Mouse (Mus musculus): ENCODE data around the gene Gm21970. TPM values are rescaled to one million over a fixed set of nuclear protein-coding genes. Genes with fewer than 3 reads are reported as not detected.

Gm21970 gene
- polyA plus RNA-seq, 1 experiment from 2014 or later, result not detected

DNA sequence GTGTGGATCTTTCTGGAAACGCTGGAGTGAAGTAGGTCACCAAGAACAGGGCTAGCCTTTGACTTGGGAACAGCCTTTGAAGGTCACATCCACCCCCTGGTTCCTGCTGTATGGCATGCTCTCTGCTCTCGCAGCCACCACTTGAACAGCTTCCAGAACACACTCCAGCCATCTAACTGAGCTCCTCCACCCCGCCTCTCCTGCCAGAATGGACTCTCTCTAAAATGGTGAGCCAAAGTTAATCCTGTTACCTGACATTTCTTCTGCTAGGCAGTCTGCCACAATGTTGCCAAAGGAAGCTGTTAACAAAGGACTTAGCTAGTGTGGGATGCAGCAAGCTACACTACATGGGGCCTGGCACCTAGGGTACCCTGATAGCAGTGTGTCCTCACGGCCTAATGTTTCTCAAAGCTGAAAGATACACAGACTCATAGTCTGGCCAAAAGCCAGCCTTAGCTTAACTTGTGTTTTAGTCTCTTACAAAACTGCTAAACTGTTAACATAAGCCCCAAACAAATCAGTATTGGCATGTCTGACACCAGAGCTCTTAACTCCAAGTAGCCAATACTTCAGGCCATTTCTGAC, 3.4 kb downstream of the Gm21970 start:
- Histone ChIP-seq H3K4me3 (ENCODE audit: low read length) (no peak overlapping the region), H3K9ac (ENCODE audit: low read depth, low read length) (no peak overlapping the region), H3K27me3 (replicated peaks; ENCODE audit: control insufficient read depth, insufficient read depth, low read length) (no peaks in the 10 kb centered on the region), H3K9me3 (ENCODE audit: control insufficient read depth, low read length) (no peaks in the 10 kb centered on the region), H3K4me1 (ENCODE audit: control insufficient read depth, insufficient read depth, low read length) (no peaks in the 10 kb centered on the region), H3K4me2 (ENCODE audit: low read depth, low read length) (no peak overlapping the region), H3K36me3 (ENCODE audit: control insufficient read depth, insufficient read depth, low read length) (peaks cover 6% of the 10 kb centered on the region), H3K27ac (ENCODE audit: low read length) (no peak overlapping the region)
- no peak for ATAC-seq
- WGBS, result 69% methylated on average over 4 of the region's 4 CpGs

DNA sequence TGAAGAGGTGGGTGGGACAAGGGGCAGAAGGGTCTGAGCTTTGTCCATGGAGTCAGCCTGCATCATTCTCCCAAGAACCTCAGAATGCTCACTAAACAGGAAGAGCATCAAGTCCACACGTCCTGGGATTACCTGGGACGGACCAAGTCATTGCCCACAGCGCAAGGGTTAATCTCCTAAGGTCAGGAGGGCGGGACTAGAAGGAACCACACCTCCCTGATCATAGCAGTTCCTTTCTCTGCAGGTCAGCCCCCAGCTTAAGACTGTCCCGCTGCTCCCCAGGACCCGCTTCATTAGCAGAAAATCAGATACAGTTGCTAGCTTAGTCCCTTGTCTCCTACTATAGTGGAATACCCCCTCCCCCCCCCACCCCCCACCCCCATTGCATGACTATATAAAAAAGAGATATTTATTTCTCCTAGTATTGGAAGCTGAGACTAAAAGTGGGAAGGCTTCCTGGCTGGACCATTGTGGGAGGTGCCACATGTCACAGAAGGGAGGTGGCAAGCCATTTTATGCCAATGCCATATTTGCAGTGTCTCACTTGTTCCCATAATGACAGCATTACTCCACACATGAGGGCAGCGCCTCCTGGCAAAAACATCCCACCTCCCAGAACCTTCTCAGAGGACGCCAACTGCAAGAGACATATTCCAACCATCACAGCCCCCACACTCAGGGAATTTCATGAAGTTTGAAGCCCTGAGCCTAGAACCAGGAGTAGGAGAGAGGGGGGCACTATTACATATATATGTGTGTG, 4.3 kb downstream of the Gm21970 start:
- no peak overlapping the region for H3K4me3 ChIP-seq (ENCODE audit: low read length)
- peaks cover 6% of the 10 kb centered on the region for H3K36me3 ChIP-seq (ENCODE audit: control insufficient read depth, insufficient read depth, low read length)
- H3K27me3 ChIP-seq (replicated peaks; ENCODE audit: control insufficient read depth, insufficient read depth, low read length), result no peaks in the 10 kb centered on the region
- ATAC-seq, result no peak
- H3K9ac ChIP-seq (ENCODE audit: low read depth, low read length), result no peak overlapping the region
- 56% methylated on average over 8 of the region's 8 CpGs for WGBS
- H3K4me1 ChIP-seq (ENCODE audit: control insufficient read depth, insufficient read depth, low read length), result no peaks in the 10 kb centered on the region
- no peak overlapping the region for H3K4me2 ChIP-seq (ENCODE audit: low read depth, low read length)
- no peaks in the 10 kb centered on the region for H3K9me3 ChIP-seq (ENCODE audit: control insufficient read depth, low read length)
- H3K27ac ChIP-seq (ENCODE audit: low read length), result no peak overlapping the region

DNA sequence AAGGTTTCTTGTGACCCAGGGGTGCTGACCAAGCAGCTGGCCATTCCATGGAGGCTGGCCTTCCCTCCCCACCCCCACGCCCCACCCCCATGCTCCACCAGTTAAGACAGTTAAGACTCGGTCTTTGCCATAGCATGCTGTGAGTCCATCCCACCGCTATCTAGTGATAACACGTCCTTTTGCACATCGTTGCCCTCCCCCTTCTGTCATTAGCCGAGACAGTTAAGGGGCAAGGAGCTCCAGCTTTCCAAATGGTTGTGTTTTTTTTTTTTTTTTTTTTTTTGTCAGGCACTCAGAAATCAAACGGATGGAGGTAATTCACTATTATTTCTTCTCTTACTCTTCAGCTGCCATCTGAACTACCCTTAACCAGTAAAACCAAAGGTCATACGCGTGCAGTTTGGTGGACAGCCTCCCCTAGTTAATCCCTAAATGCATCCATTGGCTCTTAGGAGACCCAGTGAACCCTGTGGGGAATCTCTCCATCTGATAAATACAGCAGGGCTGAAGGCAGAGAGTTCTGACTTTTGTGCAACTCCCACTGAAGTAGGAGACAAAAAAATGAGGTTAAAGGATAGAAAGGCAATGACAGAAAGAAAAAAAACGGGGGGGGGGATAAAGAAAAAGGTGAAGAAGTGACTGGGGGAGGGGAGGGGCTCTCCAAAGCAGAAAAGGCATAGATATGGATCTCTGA, 5.5 kb downstream of the Gm21970 start:
- no peaks in the 10 kb centered on the region for H3K27me3 ChIP-seq (replicated peaks; ENCODE audit: control insufficient read depth, insufficient read depth, low read length)
- no peak overlapping the region for H3K27ac ChIP-seq (ENCODE audit: low read length)
- no peaks in the 10 kb centered on the region; the same call in 1 of the 2 replicates for H3K4me1 ChIP-seq (ENCODE audit: control insufficient read depth, insufficient read depth, low read length)
- no peaks in the 10 kb centered on the region for H3K9me3 ChIP-seq (ENCODE audit: control insufficient read depth, low read length)
- no peak for ATAC-seq
- no peak overlapping the region for H3K4me2 ChIP-seq (ENCODE audit: low read depth, low read length)
- no peak overlapping the region for H3K4me3 ChIP-seq (ENCODE audit: low read length)
- WGBS, result 75% methylated on average over 10 of the region's 10 CpGs
- no peak overlapping the region for H3K9ac ChIP-seq (ENCODE audit: low read depth, low read length)
- H3K36me3 ChIP-seq (ENCODE audit: control insufficient read depth, insufficient read depth, low read length), result peaks cover 6% of the 10 kb centered on the region

DNA sequence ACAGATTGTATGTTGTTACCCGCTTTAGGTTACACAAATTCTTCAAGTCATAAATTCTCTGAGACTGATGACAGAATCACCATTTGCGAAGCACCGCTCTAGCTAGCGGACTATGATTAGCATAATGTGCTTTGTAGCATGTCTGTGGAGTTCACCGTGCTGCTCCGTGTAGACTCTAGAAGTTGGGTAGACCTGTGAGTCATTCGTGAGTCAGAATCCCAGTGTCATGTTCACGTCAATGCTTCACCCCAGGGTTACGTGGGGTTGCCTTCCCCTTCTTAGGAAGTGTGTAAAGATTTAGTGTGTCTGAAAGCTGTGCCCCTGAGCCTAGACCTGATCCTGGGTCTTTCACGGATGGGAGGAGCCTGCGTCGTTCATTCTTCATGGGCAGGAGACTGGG, 6.5 kb downstream of the Gm21970 start:
- 90% methylated on average over 12 of the region's 12 CpGs for WGBS
- Histone ChIP-seq H3K9me3 (ENCODE audit: control insufficient read depth, low read length) (no peaks in the 10 kb centered on the region), H3K4me3 (ENCODE audit: low read length) (no peak overlapping the region), H3K4me1 (ENCODE audit: control insufficient read depth, insufficient read depth, low read length) (no peaks in the 10 kb centered on the region; the same call in 1 of the 2 replicates), H3K4me2 (ENCODE audit: low read depth, low read length) (no peak overlapping the region), H3K27ac (ENCODE audit: low read length) (no peak overlapping the region), H3K36me3 (ENCODE audit: control insufficient read depth, insufficient read depth, low read length) (peaks cover under 1% of the 10 kb centered on the region; the same call in 1 of the 2 replicates), H3K9ac (ENCODE audit: low read depth, low read length) (no peak overlapping the region), H3K27me3 (replicated peaks; ENCODE audit: control insufficient read depth, insufficient read depth, low read length) (no peaks in the 10 kb centered on the region)
- ATAC-seq, result no peak

DNA sequence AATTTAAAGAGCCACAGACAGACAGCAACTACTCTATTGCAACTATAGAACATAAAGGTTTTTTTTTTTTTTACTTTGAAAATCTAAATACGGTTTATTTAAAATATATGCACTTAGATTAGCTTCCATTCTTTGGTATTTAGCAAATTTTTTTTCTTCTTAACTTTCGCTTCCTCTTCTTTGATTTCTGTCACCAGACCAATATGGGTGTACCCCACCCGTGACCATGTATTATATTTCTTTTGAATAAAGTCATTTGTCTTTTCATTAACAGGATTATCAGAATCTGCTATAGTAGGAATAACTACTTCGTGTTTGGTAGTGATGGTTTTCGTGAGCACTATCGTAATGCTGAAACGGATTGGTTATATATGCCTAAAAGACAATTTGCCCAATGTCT, 7.4 kb downstream of the Gm21970 start:
- WGBS, result 91% methylated on average over 7 of the region's 7 CpGs
- no peak overlapping the region for H3K4me3 ChIP-seq (ENCODE audit: low read length)
- H3K9me3 ChIP-seq (ENCODE audit: control insufficient read depth, low read length), result no peaks in the 10 kb centered on the region
- no peaks in the 10 kb centered on the region for H3K36me3 ChIP-seq (ENCODE audit: control insufficient read depth, insufficient read depth, low read length)
- H3K4me2 ChIP-seq (ENCODE audit: low read depth, low read length), result no peak overlapping the region
- no peak overlapping the region for H3K27ac ChIP-seq (ENCODE audit: low read length)
- H3K27me3 ChIP-seq (replicated peaks; ENCODE audit: control insufficient read depth, insufficient read depth, low read length), result no peaks in the 10 kb centered on the region
- no peak for ATAC-seq
- no peak overlapping the region for H3K9ac ChIP-seq (ENCODE audit: low read depth, low read length)
- H3K4me1 ChIP-seq (ENCODE audit: control insufficient read depth, insufficient read depth, low read length), result no peaks in the 10 kb centered on the region; the same call in 1 of the 2 replicates

DNA sequence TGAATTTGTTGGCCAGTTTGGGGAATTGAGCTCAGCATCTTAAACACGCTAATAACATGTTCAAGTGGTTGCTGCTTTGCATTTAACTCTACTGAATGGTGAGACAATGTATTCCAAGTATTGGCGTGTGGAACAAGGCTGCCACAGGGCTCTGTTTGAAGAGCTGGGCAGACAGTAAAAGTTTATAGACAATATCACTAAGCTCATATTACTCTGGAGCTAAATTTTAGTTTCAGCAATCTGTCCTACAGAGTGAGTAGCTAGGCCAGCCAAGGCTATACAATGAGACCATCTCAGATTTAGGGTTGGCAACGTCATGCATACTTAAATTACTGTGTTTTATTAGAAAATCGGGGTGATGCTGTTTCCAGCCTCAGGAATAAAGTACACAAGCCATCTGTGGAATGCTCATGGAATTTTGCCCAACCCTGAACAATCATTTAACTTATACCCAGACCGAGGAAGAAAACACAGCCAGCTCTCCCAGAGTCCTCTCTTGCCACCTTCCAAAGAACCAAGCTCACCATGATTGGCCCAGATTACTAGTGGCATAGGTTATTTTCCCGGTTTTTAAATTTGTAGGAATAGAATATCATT, 10.1 kb downstream of the Gm21970 start:
- Histone ChIP-seq H3K4me1 (ENCODE audit: control insufficient read depth, insufficient read depth, low read length) (peaks cover 4% of the 10 kb centered on the region; the same call in 1 of the 2 replicates), H3K4me2 (ENCODE audit: low read depth, low read length) (no peak overlapping the region), H3K36me3 (ENCODE audit: control insufficient read depth, insufficient read depth, low read length) (no peaks in the 10 kb centered on the region), H3K27ac (ENCODE audit: low read length) (no peak overlapping the region), H3K27me3 (replicated peaks; ENCODE audit: control insufficient read depth, insufficient read depth, low read length) (no peaks in the 10 kb centered on the region), H3K4me3 (ENCODE audit: low read length) (no peak overlapping the region), H3K9me3 (ENCODE audit: control insufficient read depth, low read length) (no peaks in the 10 kb centered on the region), H3K9ac (ENCODE audit: low read depth, low read length) (no peak overlapping the region)
- no peak for ATAC-seq
- WGBS, result 77% methylated on average over 6 of the region's 6 CpGs

DNA sequence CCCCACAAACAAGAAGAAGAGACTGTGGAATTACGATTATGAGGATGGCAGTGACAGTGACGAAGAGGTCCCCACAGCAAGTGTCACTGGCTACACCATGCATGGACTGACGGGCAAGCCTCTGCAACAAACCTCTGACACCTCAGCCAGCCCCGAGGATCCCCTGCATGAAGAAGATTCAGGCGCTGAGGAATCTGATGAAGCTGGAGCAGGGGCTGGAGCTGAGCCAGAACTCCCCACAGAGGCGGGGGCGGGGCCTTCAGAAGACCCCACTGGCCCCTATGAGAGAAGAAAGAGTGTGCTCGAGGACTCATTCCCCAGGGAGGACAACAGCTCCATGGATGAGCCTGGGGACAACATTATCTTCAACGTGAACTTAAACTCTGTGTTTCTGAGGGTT, 12.3 kb downstream of the Gm21970 start:
- H3K9ac ChIP-seq (ENCODE audit: low read depth, low read length), result no peak overlapping the region
- no peak overlapping the region for H3K4me3 ChIP-seq (ENCODE audit: low read length)
- WGBS, result 73% methylated on average over 9 of the region's 9 CpGs
- peaks cover 12% of the 10 kb centered on the region for H3K4me1 ChIP-seq (ENCODE audit: control insufficient read depth, insufficient read depth, low read length)
- no peak for ATAC-seq
- no peaks in the 10 kb centered on the region for H3K27me3 ChIP-seq (replicated peaks; ENCODE audit: control insufficient read depth, insufficient read depth, low read length)
- no peak overlapping the region for H3K27ac ChIP-seq (ENCODE audit: low read length)
- no peaks in the 10 kb centered on the region for H3K9me3 ChIP-seq (ENCODE audit: control insufficient read depth, low read length)
- H3K4me2 ChIP-seq (ENCODE audit: low read depth, low read length), result no peak overlapping the region
- H3K36me3 ChIP-seq (ENCODE audit: control insufficient read depth, insufficient read depth, low read length), result no peaks in the 10 kb centered on the region

DNA sequence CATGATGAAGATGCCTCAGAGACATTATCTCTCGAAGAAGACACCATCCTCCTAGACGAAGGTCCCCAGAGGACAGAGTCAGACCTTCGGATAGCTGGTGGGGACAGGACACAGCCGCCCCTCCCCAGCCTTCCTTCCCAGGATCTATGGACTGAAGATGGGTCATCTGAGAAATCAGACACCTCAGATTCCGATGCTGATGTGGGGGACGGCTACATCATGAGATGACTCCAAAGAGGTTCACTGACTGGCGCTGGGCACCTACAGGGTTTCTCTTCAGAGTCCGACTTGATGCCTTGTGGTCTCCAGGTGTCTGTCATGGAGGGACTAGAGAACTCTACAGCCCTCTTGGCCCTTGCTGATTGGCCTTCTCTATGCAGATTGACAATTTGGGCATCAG, 12.7 kb downstream of the Gm21970 start:
- Histone ChIP-seq H3K36me3 (ENCODE audit: control insufficient read depth, insufficient read depth, low read length) (no peaks in the 10 kb centered on the region), H3K27me3 (replicated peaks; ENCODE audit: control insufficient read depth, insufficient read depth, low read length) (no peaks in the 10 kb centered on the region), H3K4me3 (ENCODE audit: low read length) (no peak overlapping the region), H3K4me1 (ENCODE audit: control insufficient read depth, insufficient read depth, low read length) (peaks cover 16% of the 10 kb centered on the region), H3K27ac (ENCODE audit: low read length) (no peak overlapping the region), H3K4me2 (ENCODE audit: low read depth, low read length) (no peak overlapping the region), H3K9ac (ENCODE audit: low read depth, low read length) (no peak overlapping the region), H3K9me3 (ENCODE audit: control insufficient read depth, low read length) (no peaks in the 10 kb centered on the region)
- ATAC-seq, result no peak
- WGBS, result 96% methylated on average over 8 of the region's 8 CpGs

DNA sequence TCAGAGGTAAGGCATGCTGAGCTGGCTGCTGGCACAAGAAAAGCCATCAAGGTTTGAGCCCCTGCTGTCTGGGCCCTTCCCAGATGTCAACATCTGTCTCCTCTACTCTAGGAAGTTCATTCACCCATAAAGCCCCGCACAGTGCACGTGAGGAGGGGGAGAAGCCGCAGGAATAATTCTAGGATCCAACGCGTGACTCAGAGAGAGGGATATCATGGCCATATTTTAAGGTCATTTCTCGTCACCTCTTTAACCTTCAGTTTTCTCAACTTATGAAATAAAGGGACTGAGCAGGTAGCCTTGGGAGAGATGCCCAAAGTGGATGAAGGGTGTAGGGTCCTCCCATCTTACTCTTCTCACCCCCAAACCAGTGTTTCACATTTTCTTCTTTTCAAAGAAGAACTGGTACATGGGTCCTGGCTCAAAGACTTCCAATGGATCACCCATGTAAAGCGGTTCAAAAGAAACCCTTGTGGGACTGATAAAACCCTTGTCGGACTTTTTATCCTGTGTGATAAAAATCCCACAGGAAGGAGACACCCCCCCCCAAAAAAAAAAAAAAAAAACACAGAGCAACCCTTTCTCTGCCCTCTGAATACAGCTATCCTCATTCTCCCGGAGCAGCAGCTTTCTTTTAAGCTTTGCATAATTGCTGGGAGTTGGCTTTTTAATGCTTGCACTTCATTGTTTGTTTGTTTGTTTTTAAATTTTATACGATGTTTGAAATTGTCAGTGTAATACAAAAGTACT, 13.5 kb downstream of the Gm21970 start:
- Histone ChIP-seq H3K4me3 (ENCODE audit: low read length) (no peak overlapping the region), H3K36me3 (ENCODE audit: control insufficient read depth, insufficient read depth, low read length) (no peaks in the 10 kb centered on the region), H3K27me3 (replicated peaks; ENCODE audit: control insufficient read depth, insufficient read depth, low read length) (no peaks in the 10 kb centered on the region), H3K4me2 (ENCODE audit: low read depth, low read length) (no peak overlapping the region), H3K9ac (ENCODE audit: low read depth, low read length) (no peak overlapping the region), H3K4me1 (ENCODE audit: control insufficient read depth, insufficient read depth, low read length) (peaks cover 19% of the 10 kb centered on the region), H3K9me3 (ENCODE audit: control insufficient read depth, low read length) (no peaks in the 10 kb centered on the region), H3K27ac (ENCODE audit: low read length) (no peak overlapping the region)
- ATAC-seq, result no peak
- 81% methylated on average over 10 of the region's 10 CpGs for WGBS
